Mouse (Mus musculus): ENCODE results near the gene Gabrg3. TPM values are rescaled to one million over a fixed set of nuclear protein-coding genes. Genes with fewer than 3 reads are reported as not detected.

The Gabrg3 gene
- polyA plus RNA-seq, 1 experiment from 2014 or later = 0.87 TPM

- WGBS = 83% methylated on average over 4 of the region's 4 CpGs
- H3K27me3 ChIP-seq (replicated peaks; ENCODE audit: control insufficient read depth, insufficient read depth, low read length) = no peaks in the 10 kb centered on the region
- no peak overlapping the region for H3K4me3 ChIP-seq (ENCODE audit: low read depth, low read length)
- ATAC-seq = no peak
- no peak overlapping the region for H3K9ac ChIP-seq (ENCODE audit: low read depth, low read length)
- H3K9me3 ChIP-seq (ENCODE audit: control insufficient read depth) = no peaks in the 10 kb centered on the region
- H3K4me2 ChIP-seq (replicated peaks; ENCODE audit: low read depth) = no peak overlapping the region
- no peak for TF ChIP-seq CTCF (IDR thresholded peaks at IDR 0.05; ENCODE audit: low read depth)
- H3K36me3 ChIP-seq (ENCODE audit: control insufficient read depth, insufficient read depth) = no peaks in the 10 kb centered on the region
- H3K27ac ChIP-seq (ENCODE audit: low read depth, low read length) = no peak overlapping the region
- no peaks in the 10 kb centered on the region for H3K4me1 ChIP-seq (replicated peaks; ENCODE audit: control insufficient read depth, insufficient read depth, low read length)
Measured at GRCm38 (mm10) chr7:57330240-57330639, 56.7 kb downstream of the Gabrg3 start.

GRCm38 (mm10) chr7:57324473-57324872 lies 62.5 kb downstream of the Gabrg3 start:
- 41% methylated on average over 3 of the region's 3 CpGs for WGBS
- no peak overlapping the region for H3K27ac ChIP-seq (ENCODE audit: low read depth, low read length)
- no peak for TF ChIP-seq CTCF (IDR thresholded peaks at IDR 0.05; ENCODE audit: low read depth)
- ATAC-seq = peak; percentile 53; the same call in 1 of the 2 replicates
- no peak overlapping the region for H3K4me2 ChIP-seq (replicated peaks; ENCODE audit: low read depth)
- no peaks in the 10 kb centered on the region for H3K36me3 ChIP-seq (ENCODE audit: control insufficient read depth, insufficient read depth)
- H3K27me3 ChIP-seq (replicated peaks; ENCODE audit: control insufficient read depth, insufficient read depth, low read length) = no peaks in the 10 kb centered on the region
- no peaks in the 10 kb centered on the region for H3K4me1 ChIP-seq (replicated peaks; ENCODE audit: control insufficient read depth, insufficient read depth, low read length)
- no peaks in the 10 kb centered on the region for H3K9me3 ChIP-seq (ENCODE audit: control insufficient read depth)
- no peak overlapping the region for H3K9ac ChIP-seq (ENCODE audit: low read depth, low read length)
- H3K4me3 ChIP-seq (ENCODE audit: low read depth, low read length) = no peak overlapping the region

- Histone ChIP-seq H3K27ac (ENCODE audit: low read depth, low read length) (no peak overlapping the region), H3K9ac (ENCODE audit: low read depth, low read length) (no peak overlapping the region), H3K27me3 (replicated peaks; ENCODE audit: control insufficient read depth, insufficient read depth, low read length) (no peaks in the 10 kb centered on the region), H3K9me3 (ENCODE audit: control insufficient read depth) (no peaks in the 10 kb centered on the region), H3K4me1 (replicated peaks; ENCODE audit: control insufficient read depth, insufficient read depth, low read length) (no peaks in the 10 kb centered on the region), H3K4me2 (replicated peaks; ENCODE audit: low read depth) (no peak overlapping the region), H3K4me3 (ENCODE audit: low read depth, low read length) (no peak overlapping the region), H3K36me3 (ENCODE audit: control insufficient read depth, insufficient read depth) (no peaks in the 10 kb centered on the region)
- no peak for ATAC-seq
- 76% methylated on average over 1 of the region's 1 CpGs for WGBS
- TF ChIP-seq CTCF (IDR thresholded peaks at IDR 0.05; ENCODE audit: low read depth) = no peak
Measured at GRCm38 (mm10) chr7:57322086-57322485, 64.9 kb downstream of the Gabrg3 start.

GRCm38 (mm10) chr7:57314971-57315370 lies 72.0 kb downstream of the Gabrg3 start:
- no peaks in the 10 kb centered on the region for H3K9me3 ChIP-seq (ENCODE audit: control insufficient read depth)
- H3K4me2 ChIP-seq (replicated peaks; ENCODE audit: low read depth) = no peak overlapping the region
- no peak for ATAC-seq
- H3K27me3 ChIP-seq (replicated peaks; ENCODE audit: control insufficient read depth, insufficient read depth, low read length) = no peaks in the 10 kb centered on the region
- no peak overlapping the region for H3K9ac ChIP-seq (ENCODE audit: low read depth, low read length)
- no peaks in the 10 kb centered on the region for H3K36me3 ChIP-seq (ENCODE audit: control insufficient read depth, insufficient read depth)
- no peak for TF ChIP-seq CTCF (IDR thresholded peaks at IDR 0.05; ENCODE audit: low read depth)
- no peaks in the 10 kb centered on the region for H3K4me1 ChIP-seq (replicated peaks; ENCODE audit: control insufficient read depth, insufficient read depth, low read length)
- 82% methylated on average over 1 of the region's 1 CpGs for WGBS
- H3K27ac ChIP-seq (ENCODE audit: low read depth, low read length) = no peak overlapping the region
- H3K4me3 ChIP-seq (ENCODE audit: low read depth, low read length) = no peak overlapping the region

GRCm38 (mm10) chr7:57312018-57312417 lies 75.0 kb downstream of the Gabrg3 start:
- no peaks in the 10 kb centered on the region for H3K27me3 ChIP-seq (replicated peaks; ENCODE audit: control insufficient read depth, insufficient read depth, low read length)
- no peak overlapping the region for H3K4me3 ChIP-seq (ENCODE audit: low read depth, low read length)
- H3K4me2 ChIP-seq (replicated peaks; ENCODE audit: low read depth) = no peak overlapping the region
- no peak for TF ChIP-seq CTCF (IDR thresholded peaks at IDR 0.05; ENCODE audit: low read depth)
- H3K9me3 ChIP-seq (ENCODE audit: control insufficient read depth) = no peaks in the 10 kb centered on the region
- WGBS = 83% methylated on average over 2 of the region's 2 CpGs
- H3K4me1 ChIP-seq (replicated peaks; ENCODE audit: control insufficient read depth, insufficient read depth, low read length) = no peaks in the 10 kb centered on the region
- no peak for ATAC-seq
- H3K9ac ChIP-seq (ENCODE audit: low read depth, low read length) = no peak overlapping the region
- H3K27ac ChIP-seq (ENCODE audit: low read depth, low read length) = no peak overlapping the region
- H3K36me3 ChIP-seq (ENCODE audit: control insufficient read depth, insufficient read depth) = no peaks in the 10 kb centered on the region

GRCm38 (mm10) chr7:57307337-57307736 lies 79.7 kb downstream of the Gabrg3 start:
- Histone ChIP-seq H3K9me3 (ENCODE audit: control insufficient read depth) (no peaks in the 10 kb centered on the region), H3K4me3 (ENCODE audit: low read depth, low read length) (no peak overlapping the region), H3K27ac (ENCODE audit: low read depth, low read length) (no peak overlapping the region), H3K36me3 (ENCODE audit: control insufficient read depth, insufficient read depth) (no peaks in the 10 kb centered on the region), H3K27me3 (replicated peaks; ENCODE audit: control insufficient read depth, insufficient read depth, low read length) (no peaks in the 10 kb centered on the region), H3K4me2 (replicated peaks; ENCODE audit: low read depth) (no peak overlapping the region), H3K4me1 (replicated peaks; ENCODE audit: control insufficient read depth, insufficient read depth, low read length) (no peaks in the 10 kb centered on the region), H3K9ac (ENCODE audit: low read depth, low read length) (no peak overlapping the region)
- TF ChIP-seq CTCF (IDR thresholded peaks at IDR 0.05; ENCODE audit: low read depth) = no peak
- ATAC-seq = no peak
- 54% methylated on average over 1 of the region's 1 CpGs for WGBS

- Histone ChIP-seq H3K9ac (ENCODE audit: low read depth, low read length) (no peak overlapping the region), H3K27ac (ENCODE audit: low read depth, low read length) (no peak overlapping the region), H3K27me3 (replicated peaks; ENCODE audit: control insufficient read depth, insufficient read depth, low read length) (no peaks in the 10 kb centered on the region), H3K4me3 (ENCODE audit: low read depth, low read length) (no peak overlapping the region), H3K36me3 (ENCODE audit: control insufficient read depth, insufficient read depth) (no peaks in the 10 kb centered on the region), H3K4me2 (replicated peaks; ENCODE audit: low read depth) (no peak overlapping the region), H3K4me1 (replicated peaks; ENCODE audit: control insufficient read depth, insufficient read depth, low read length) (no peaks in the 10 kb centered on the region), H3K9me3 (ENCODE audit: control insufficient read depth) (no peaks in the 10 kb centered on the region)
- no peak for TF ChIP-seq CTCF (IDR thresholded peaks at IDR 0.05; ENCODE audit: low read depth)
- 74% methylated on average over 3 of the region's 3 CpGs for WGBS
- ATAC-seq = no peak
Measured at GRCm38 (mm10) chr7:57296639-57297038, 90.3 kb downstream of the Gabrg3 start.

Measured in intestine, postnatal 0 days (tissue).